Mouse (Mus musculus): ENCODE data around the gene Ufc1.
A peak's percentile ranks its signal among the peaks of the same experiment; 100 is the strongest.

Gene Ufc1

DNA sequence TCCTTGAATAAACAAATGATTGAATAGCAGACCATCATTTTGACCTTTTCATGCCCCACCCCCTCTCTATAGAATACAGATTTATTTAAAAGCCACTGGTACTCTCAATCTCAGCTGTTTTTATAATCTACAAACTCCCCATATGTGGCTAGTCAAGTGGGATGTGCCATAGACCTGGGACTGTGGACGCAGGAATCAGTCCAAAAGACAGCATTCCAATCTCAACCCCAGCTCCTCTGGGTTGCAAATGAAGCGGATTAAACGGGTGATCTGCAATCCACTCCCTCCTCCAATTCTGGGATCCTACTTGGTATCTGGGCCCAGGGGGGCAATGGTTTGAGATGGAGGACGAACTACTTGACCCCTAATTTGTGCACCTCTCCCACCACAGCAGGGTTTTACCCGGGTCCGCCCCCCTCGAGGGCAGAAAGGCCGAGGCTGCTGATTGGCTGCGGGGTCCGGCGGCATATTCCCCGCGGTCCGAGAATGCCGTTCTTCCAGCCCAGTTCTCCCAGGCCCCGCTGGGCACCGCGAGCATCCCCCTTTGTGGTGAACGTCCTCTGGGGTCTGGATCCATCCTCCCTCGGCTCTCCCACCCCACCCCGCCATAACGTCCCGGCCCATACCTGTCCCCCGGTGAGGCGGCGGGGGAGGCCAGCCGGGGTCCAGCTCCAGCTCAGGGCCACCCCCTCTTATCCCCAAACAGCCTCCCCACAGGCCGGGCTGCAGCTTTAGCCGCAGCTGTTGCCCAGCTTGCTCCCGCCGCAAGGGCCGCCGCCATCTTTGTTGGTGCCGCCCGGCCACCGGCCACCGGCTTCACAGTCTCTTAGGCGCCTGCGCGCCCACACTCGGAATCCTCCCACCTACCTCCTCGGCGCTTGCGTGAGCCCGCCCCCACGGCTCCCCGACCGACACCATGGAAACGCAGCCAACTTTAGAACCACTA lies 7.4 kb downstream of the Ufc1 start, which contains the start of gene Usp21:
Usp21 (minus strand) TSS at position 856 of the 946 bp plus-strand sequence.
- peak; percentile 87 for DNase-seq (ENCODE audit: low read depth, low spot score)

- DNase-seq (ENCODE audit: low read depth, low spot score), result no peak
Observed at GRCm38 (mm10) chr1:171286517-171286916, 8.3 kb downstream of the Ufc1 start.

GRCm38 (mm10) chr1:171285096-171285892 lies 9.5 kb downstream of the Ufc1 start:
- no peak for DNase-seq (ENCODE audit: low read depth, low spot score)

GRCm38 (mm10) chr1:171284491-171284890 lies 10.3 kb downstream of the Ufc1 start:
- no peak for DNase-seq (ENCODE audit: low read depth, low spot score)

DNA sequence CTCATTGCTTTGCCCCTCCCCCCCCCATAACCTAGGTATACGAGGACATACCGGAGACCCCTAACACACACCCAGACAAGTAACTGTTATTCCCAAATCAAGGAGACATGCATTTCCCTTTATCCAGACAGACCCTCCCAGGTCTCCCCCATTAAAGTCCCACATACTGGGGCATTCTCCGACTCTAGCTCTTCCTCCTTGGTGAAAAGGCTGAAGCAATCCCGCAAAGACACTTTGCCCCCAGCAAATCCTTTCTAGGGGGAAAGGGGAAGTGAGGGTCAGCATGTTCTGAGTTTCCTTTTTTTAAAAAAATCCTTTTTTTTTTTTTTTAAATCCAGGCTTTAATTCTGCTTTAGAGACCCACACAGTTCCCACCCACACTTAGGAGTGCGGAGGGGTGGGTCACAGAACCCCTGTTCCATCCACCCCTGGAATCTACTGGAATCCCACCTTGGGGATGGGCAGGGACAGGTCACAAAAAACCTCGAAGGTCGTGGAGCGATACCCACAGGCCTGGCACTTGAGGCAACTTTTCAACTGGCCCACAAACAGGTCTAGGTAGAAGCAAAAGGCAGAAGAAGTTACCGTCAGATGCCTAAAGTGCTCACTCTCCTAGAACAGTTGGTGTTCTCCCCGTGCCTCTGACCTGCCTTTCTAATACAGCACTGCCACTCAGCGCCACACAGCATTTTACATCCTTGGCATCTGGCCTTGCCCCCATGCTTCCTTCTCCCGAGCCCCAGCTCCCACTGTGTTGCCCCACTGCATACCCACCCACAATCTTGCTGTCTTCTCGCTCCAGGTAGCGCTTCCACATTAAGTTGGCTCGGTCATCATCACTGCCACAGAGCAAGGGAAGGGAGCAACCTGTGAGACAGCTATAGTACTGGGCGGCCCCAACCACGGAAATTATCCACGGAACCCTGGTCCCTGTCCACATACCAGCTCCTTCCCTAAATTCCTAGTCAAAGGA lies 11.3 kb downstream of the Ufc1 start:
- DNase-seq (ENCODE audit: low read depth, low spot score), result no peak

- DNase-seq (ENCODE audit: low read depth, low spot score), result no peak
Observed at GRCm38 (mm10) chr1:171282086-171282805, 12.6 kb downstream of the Ufc1 start.

DNA sequence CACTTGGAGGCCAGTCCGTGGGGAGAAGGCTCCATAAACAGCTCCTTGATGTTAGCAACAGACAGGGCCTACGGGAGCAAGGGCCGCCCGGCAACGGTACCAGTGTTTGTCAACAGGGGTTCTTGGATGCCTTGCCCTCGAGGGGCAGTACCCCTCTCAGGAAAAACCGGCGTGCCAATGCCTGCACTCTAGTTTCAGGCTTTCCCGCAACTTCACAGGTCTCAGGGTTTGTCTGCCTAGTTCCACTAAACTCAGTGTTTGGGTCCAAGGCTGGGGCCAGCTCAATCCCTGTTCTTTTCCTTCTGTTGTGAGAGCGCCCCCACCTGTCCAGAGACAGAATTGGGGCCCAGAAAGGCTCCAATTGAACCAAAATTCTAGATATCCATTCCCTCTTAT lies 13.3 kb downstream of the Ufc1 start:
- DNase-seq (ENCODE audit: low read depth, low spot score), result no peak

- peak; percentile 92 for DNase-seq (ENCODE audit: low read depth, low spot score)
Observed at GRCm38 (mm10) chr1:171280916-171281527, 13.8 kb downstream of the Ufc1 start, which contains the start of gene Ppox. Ppox (minus strand) TSS chr1:171281186.

GRCm38 (mm10) chr1:171280250-171280915 lies 14.4 kb downstream of the Ufc1 start:
- no peak for DNase-seq (ENCODE audit: low read depth, low spot score)

DNA sequence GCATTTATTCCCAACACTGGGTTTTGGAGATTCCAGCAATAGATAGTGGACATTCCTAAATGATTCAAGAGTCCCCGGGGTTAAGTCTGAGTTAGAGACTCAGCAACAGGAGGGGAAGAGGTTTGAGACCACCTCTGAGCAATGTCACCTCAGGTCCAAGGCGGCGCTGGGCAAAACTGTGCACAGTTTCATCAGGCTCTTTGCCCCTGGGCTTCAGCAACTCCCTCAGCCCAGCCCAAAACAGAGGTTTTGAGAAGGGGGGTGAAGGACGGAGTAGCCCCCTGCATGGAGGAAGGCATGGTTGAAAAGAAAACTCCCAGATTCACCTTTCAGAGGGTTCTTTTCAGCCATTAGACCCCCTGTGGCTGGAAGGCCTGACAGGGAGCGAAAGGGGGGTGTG lies 15.1 kb downstream of the Ufc1 start:
- no peak for DNase-seq (ENCODE audit: low read depth, low spot score)

DNA sequence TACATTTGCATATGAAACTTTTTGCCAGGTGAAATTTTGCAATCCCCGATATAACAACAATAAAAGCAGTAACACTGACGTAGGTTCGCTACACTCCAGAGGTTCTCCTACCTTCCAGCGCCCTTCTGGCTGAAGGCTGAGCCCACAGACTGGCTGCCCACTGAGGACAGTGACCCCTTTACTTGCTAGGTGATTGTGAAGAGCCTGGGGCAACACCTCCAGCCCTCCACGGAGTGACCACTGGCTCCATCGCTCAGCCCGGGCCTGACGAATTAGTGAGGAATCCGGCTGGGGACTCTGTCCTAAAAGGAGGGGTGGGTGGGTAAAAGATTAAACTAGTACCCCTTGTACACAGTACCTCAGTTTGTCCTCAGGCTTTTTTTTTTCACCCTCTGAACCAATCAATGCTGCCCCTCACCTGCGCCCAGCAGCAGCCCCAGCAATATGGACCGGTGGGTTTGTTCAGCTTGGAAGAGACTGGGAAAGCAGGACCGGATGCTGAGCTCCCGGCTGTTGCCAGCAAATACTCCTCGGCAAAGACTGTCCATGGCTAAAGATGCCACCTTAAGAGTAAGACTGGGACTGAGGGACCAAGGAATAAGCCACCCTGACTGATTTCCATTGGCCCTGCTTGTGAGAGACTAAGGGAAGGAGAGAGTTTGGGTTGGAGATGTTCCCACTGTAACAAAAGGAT lies 15.7 kb downstream of the Ufc1 start:
- no peak for DNase-seq (ENCODE audit: low read depth, low spot score)

- no peak for DNase-seq (ENCODE audit: low read depth, low spot score)
Observed at GRCm38 (mm10) chr1:171278436-171278835, 16.4 kb downstream of the Ufc1 start.

DNA sequence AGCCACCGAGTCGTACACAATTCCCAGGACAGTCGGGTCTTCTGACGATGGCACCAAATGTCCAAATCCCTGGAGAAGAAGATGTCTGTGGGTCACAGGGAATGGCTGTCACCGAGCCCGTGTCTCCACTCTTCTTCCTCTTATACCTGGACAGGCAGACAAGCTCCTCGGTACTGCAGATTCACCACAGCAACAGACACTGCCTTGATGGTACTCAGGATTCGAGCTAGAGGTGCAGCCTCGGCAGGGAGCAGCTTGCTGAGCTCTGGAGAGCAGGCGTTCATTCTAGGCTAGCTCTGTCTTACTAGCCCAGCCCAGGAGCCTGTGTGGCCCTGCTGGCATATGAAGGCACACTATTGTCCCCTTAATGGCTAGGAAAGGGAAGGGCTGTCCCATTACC lies 17.1 kb downstream of the Ufc1 start:
- DNase-seq (ENCODE audit: low read depth, low spot score), result no peak

DNA sequence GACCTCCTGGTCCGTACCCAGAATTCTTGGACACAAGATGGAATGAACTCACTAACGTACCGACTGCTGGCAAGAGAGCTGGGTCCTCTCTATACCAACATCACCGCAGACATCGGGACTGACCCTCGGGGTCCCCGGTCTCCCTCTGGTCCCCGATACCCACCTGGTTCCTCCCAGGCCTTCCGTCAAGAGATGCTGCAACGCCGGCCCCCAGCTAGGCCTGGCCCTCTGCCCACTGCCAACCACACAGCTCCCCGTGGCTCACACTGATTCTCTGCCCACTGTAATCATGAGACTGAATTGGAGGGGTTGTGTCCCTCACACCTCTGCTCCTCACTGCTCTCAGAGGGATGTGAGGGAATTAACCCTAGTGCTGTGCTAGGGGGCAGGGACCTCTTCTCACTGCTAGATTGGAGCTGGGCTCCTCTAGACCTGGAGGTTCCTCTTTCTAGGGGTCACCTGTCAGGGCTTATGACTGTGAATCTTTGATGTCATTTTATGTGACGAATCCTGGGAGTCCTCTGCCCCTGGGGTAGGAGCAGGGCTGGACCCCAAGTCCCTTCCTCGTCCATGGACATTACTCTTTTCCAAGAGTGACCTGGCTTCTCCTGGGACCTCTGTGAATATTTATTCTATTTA lies 18.6 kb downstream of the Ufc1 start:
- DNase-seq (ENCODE audit: low read depth, low spot score), result no peak

DNA sequence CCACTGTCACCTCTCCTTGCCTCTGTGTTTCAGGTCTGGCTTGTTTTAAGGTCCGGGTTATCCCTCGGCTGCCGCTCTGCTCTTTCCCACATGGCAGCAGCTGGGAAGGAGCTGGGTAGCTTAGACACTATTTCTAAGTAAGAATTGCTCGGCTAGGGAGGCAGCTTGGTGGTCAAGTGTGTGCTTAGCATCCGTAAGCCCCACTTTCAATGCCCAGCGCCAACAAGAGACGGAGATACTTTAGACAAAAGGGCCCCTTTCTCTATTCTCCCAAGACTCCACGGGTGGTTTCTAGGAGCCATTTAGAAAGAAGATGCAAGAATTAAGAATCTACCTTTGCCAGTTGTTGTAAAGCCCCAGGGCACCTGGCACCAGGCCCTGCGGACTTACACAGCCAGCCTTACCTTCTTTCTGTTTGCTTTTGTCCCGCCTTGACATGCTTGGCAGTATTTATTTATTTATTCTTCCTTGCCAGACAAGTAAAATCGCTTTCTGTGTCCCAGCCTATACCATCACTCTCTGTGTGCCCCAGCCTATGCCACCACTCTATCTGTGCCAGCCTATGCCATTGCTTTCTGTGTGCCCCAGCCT lies 19.6 kb downstream of the Ufc1 start:
- DNase-seq (ENCODE audit: low read depth, low spot score), result no peak

DNA sequence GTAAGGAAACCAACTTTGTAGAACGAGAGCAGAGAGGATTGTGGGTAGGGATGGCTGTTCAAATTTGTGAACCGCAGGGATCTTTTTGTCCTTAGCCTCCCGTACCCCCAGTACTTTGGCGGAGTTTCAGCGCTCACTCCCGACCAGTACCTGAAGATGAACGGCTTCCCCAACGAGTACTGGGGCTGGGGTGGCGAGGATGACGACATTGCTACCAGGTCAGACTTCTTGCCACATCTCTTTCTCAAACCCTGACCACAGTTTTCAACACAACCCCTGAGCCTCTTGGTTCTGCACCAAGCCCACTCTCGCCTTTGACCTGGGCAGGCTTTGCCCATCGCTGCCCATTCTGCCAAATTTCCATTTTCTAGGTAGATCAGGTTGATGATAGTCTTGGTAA lies 20.7 kb downstream of the Ufc1 start:
- DNase-seq (ENCODE audit: low read depth, low spot score), result no peak

DNA sequence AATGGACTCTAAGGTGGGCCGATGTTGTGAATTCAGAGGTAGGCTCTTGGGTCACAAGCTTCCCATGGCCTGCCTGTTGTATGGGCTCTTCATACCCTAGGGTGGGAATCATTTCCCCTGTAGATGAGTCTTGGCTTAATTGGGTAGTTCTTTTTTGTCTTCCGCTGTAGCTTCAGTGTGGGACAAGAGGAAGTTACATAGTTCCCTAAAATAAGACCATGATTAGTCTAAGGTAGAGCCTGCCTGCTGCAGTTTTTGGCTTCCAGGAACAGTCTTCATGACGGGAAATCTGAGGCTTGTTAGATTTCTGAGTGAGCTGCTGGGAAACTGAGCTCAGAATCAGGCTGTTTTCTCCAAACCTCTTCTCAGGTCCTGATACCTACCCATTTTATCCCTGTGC lies 22.7 kb downstream of the Ufc1 start:
- DNase-seq (ENCODE audit: low read depth, low spot score), result no peak

GRCm38 (mm10) chr1:171271622-171272021 lies 23.2 kb downstream of the Ufc1 start:
- no peak for DNase-seq (ENCODE audit: low read depth, low spot score)
